Comparison of ENCODE assay signal across 13 mouse cellular contexts in genomic region chr6:100424788-100425403, GRCm38 (mm10).
DNase-seq lines count a peak whose midpoint lies in the region; ATAC-seq and TF ChIP-seq lines count a peak whose summit lies in the region.
"Had no signal": no experiment of that assay in that cellular context is flagged by ENCODE, and none has a peak within 500 bp of the region (broad histone marks: within the 10 kb centered on the region; RNA-seq: fewer than 3 reads in every experiment).

No protein-coding gene starts in this region.

- no peaks in the 10 kb centered on the region for H3K36me3 ChIP-seq in heart, postnatal 0 days (replicated peaks; ENCODE audit: control insufficient read depth, insufficient read depth, low read length)
- no peaks in the 10 kb centered on the region for H3K36me3 ChIP-seq in C2C12 (ENCODE audit: control insufficient read depth, insufficient read depth)
- H3K36me3 ChIP-seq in forebrain, embryonic 10.5 days (replicated peaks) = no peaks in the 10 kb centered on the region
- H3K36me3 ChIP-seq: forebrain, embryonic 15.5 days; heart, embryonic 10.5 days; liver, embryonic 15.5 days had no signal

- no peaks in the 10 kb centered on the region; the same call in 1 of the 2 replicates for H3K27me3 ChIP-seq in heart, postnatal 0 days (ENCODE audit: control insufficient read depth, insufficient read depth, low read length)
- peaks cover 3% of the 10 kb centered on the region for H3K27me3 ChIP-seq in C2C12 (ENCODE audit: control insufficient read depth, insufficient read depth, insufficient read length)
- H3K27me3 ChIP-seq in forebrain, embryonic 10.5 days (ENCODE audit: poor library complexity, severe bottlenecking) = peaks cover 100% of the 10 kb centered on the region
- H3K27me3 ChIP-seq: forebrain, embryonic 15.5 days; liver, embryonic 15.5 days had no signal

- no peaks in the 10 kb centered on the region for H3K9me3 ChIP-seq in heart, postnatal 0 days (replicated peaks; ENCODE audit: control insufficient read depth, low read length)
- H3K9me3 ChIP-seq in forebrain, embryonic 10.5 days = no peaks in the 10 kb centered on the region
- H3K9me3 ChIP-seq: forebrain, embryonic 15.5 days; heart, embryonic 10.5 days; liver, embryonic 15.5 days had no signal

- no peaks in the 10 kb centered on the region for H3K79me3 ChIP-seq in C2C12 (ENCODE audit: low read depth)

- H3K79me2 ChIP-seq in C2C12 (ENCODE audit: control insufficient read depth, insufficient read depth) = no peaks in the 10 kb centered on the region

- no peak for DNase-seq in heart, postnatal 0 days (ENCODE audit: low spot score)
- no peak for DNase-seq in heart, adult 11 months
- DNase-seq in adipocyte (ENCODE audit: low spot score) = peak; percentile 57
- DNase-seq in lung, postnatal 10 days = peak; percentile 21
- DNase-seq in B cell, adult 2 months = no peak
- DNase-seq in forebrain, embryonic 10.5 days (ENCODE audit: extremely low spot score, low spot score) = no peak
- DNase-seq in cerebellum, postnatal 36 days = no peak
- DNase-seq: thymus, adult 18-20 months had no signal

- no peaks in the 10 kb centered on the region for H3K4me1 ChIP-seq in heart, postnatal 0 days (ENCODE audit: control insufficient read depth, insufficient read depth)
- peaks cover 32% of the 10 kb centered on the region for H3K4me1 ChIP-seq in forebrain, embryonic 10.5 days

- no peak overlapping the region for H3ac ChIP-seq in C2C12 (ENCODE audit: control insufficient read depth, insufficient read length, low read depth)

- no peak for TF ChIP-seq EP300 in heart, postnatal 0 days (IDR thresholded peaks at IDR 0.05; ENCODE audit: low read depth)

- 53% methylated on average over 12 of the region's 12 CpGs for WGBS in heart, postnatal 0 days
- WGBS in forebrain, embryonic 10.5 days = 73% methylated on average over 12 of the region's 12 CpGs

- H3K4me2 ChIP-seq in heart, postnatal 0 days (ENCODE audit: low read depth, low read length) = no peak overlapping the region
- H3K4me2 ChIP-seq: forebrain, embryonic 15.5 days; hindbrain, embryonic 14.5 days; liver, embryonic 15.5 days had no signal

- H3K4me3 ChIP-seq in heart, postnatal 0 days (ENCODE audit: low read depth, low read length) = no peak overlapping the region
- peak overlapping the region; percentile 14 for H3K4me3 ChIP-seq in C2C12 (ENCODE audit: insufficient read depth, poor library complexity, severe bottlenecking)
- no peak overlapping the region for H3K4me3 ChIP-seq in forebrain, embryonic 10.5 days
- H3K4me3 ChIP-seq: forebrain, embryonic 15.5 days; heart, embryonic 10.5 days; liver, embryonic 15.5 days had no signal

- ATAC-seq in heart, postnatal 0 days (ENCODE audit: insufficient read depth, low read depth) = peak; percentile 30; the same call in 1 of the 2 replicates
- ATAC-seq: forebrain, embryonic 15.5 days had no signal

- no peak overlapping the region for H3K9ac ChIP-seq in heart, postnatal 0 days (replicated peaks; ENCODE audit: low read depth, low read length)
- H3K9ac ChIP-seq: forebrain, embryonic 15.5 days; hindbrain, embryonic 14.5 days; liver, embryonic 15.5 days had no signal

- H3K27ac ChIP-seq in heart, postnatal 0 days (ENCODE audit: low read depth) = no peak overlapping the region
- no peak overlapping the region for H3K27ac ChIP-seq in forebrain, embryonic 10.5 days
- H3K27ac ChIP-seq: forebrain, embryonic 15.5 days; heart, embryonic 10.5 days; hindbrain, embryonic 14.5 days; liver, embryonic 15.5 days had no signal

- no peak for TF ChIP-seq CTCF in heart, postnatal 0 days (IDR thresholded peaks at IDR 0.05; ENCODE audit: low read depth)
- no peak for TF ChIP-seq CTCF in C2C12 (IDR thresholded peaks at IDR 0.05; ENCODE audit: control insufficient read depth, insufficient read depth, insufficient read length)

TF ChIP-seq in C2C12, 6 proteins besides CTCF, POLR2A, EP300 and RAD21:
- no peak for TF ChIP-seq MYOD1 (IDR thresholded peaks at IDR 0.05; ENCODE audit: control insufficient read depth, insufficient read length, low read depth)
- TF ChIP-seq USF1 (IDR thresholded peaks at IDR 0.05; ENCODE audit: low read depth) = no peak
- peak; percentile 88 for TF ChIP-seq CEBPB (IDR thresholded peaks at IDR 0.05; ENCODE audit: low read depth)
- no peak for TF ChIP-seq MYOG (IDR thresholded peaks at IDR 0.05; ENCODE audit: control insufficient read depth, extremely low read depth, insufficient read length)
- no peak for TF ChIP-seq MAX (IDR thresholded peaks at IDR 0.05)
- no peak for TF ChIP-seq FOSL1 (IDR thresholded peaks at IDR 0.05; ENCODE audit: insufficient read depth, low read length, poor library complexity, severe bottlenecking)

Comparison
In these comparisons a context has a peak if more than half of its experiments do, and no peak if none do; other contexts are left out.
1. DNase-seq: peak in adipocyte (single experiment) and lung, postnatal 10 days (single experiment); none in heart, postnatal 0 days (single experiment), heart, adult 11 months (single experiment), B cell, adult 2 months (0 of 2), forebrain, embryonic 10.5 days (single experiment) and cerebellum, postnatal 36 days (0 of 2).